Mouse (Mus musculus) embryonic fibroblast, embryonic 13.5 days (primary cell): ENCODE data around the gene Tns1. TPM values are rescaled to one million over a fixed set of nuclear protein-coding genes. Genes with fewer than 3 reads are reported as not detected.

Experiments
- H3K27ac ChIP-seq: 2 replicates; pipeline ENCODE4 v1.5.1; 2012; ENCODE audit warnings: low read length, control low read depth, inconsistent platforms; ENCODE audit not compliant: insufficient read depth
- H3K4me1 ChIP-seq: 2 replicates; pipeline ENCODE4 v1.6.1; 2011; ENCODE audit warnings: low read length; ENCODE audit not compliant: control insufficient read depth, insufficient read depth
- H3K4me3 ChIP-seq: 2 replicates; pipeline ENCODE4 v1.5.1; 2011; ENCODE audit warnings: mild to moderate bottlenecking, control low read depth, low read length; ENCODE audit not compliant: insufficient read depth
- CTCF ChIP-seq: IDR thresholded peaks from 2 replicates; pipeline ENCODE4 v1.5.1; 2011; ENCODE audit warnings: mild to moderate bottlenecking, control low read depth, low read length, moderate library complexity, borderline replicate concordance; ENCODE audit not compliant: insufficient read depth
- POLR2A ChIP-seq: IDR thresholded peaks from 2 replicates; pipeline ENCODE4 v1.6.1; 2011; ENCODE audit warnings: low read depth, mild to moderate bottlenecking, control low read depth, low read length, moderate library complexity
- polyA plus RNA-seq: library from polyadenylated mRNA; stranded (reverse); fragments of >200 nt; gene quantifications from 2 replicates; pipeline ENCODE4 v1.2.4, GENCODE M21; 2011; ENCODE audit warnings: low read depth; ENCODE audit not compliant: missing spikeins, insufficient read length

Gene Tns1
- polyA plus RNA-seq, 1 experiment: 122 TPM

DNA sequence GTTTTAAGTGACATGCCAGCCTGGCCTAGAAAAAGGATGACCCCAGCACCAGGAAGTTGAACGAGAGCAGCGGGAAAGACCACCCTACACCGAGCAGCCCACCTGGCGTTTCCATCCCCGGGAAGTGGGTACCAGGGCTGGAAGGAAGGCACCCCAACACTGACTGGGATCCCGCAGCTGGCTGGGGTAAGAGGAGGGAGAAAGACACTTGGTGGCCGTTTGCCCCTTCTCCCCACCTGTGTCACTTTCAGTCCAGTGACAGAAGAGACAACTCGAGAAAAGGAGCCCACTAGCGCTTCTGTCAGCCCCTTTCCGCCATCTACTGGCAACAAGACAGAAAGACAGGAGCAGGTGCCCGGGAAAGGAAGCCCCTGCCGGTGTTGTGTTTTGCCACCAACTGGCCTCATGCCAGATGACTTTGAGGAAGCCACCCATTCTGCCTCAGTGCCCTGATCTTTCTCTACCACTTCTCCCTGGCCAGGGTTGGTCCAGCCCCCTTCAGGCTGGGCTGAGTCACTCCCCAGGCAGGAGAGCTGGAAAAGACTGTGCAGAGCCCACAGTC lies 823 bp upstream of the Tns1 start, which contains the start of gene Rufy4:
Gene Rufy4, plus strand, starts transcription at position 551 of the 562 bp plus-strand sequence.
- Histone ChIP-seq H3K4me3 (peak within 1 kb of the TSS; percentile 42), H3K4me1 (no peaks in the 10 kb centered on the region), H3K27ac (no peak within 1 kb of the TSS)
- TF ChIP-seq CTCF: peak; percentile 44; the same call in 1 of the 2 replicates
- no peak for TF ChIP-seq POLR2A

DNA sequence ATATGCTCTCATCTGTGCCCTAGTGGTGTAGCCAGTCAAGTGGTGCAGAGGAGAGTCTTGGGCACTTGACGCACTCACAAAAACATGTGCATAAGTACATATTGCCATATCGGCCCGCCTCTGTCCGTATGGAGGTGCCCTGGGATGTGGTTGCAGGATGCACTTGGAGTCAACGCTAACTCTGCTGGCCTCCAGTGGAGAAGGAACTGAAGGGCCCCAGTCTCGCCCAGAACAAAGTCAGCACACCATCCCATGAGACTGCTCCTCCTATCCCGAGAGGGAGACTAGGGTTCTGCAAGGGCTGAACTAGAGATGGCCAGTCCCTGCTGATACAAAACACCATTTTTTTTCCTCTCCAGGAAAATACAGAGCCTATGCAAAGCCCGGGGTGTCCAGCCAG lies 1.0 kb downstream of the Tns1 start:
- no peak overlapping the region for H3K4me3 ChIP-seq
- H3K4me1 ChIP-seq: no peaks in the 10 kb centered on the region
- TF ChIP-seq CTCF (no peak), POLR2A (no peak)
- H3K27ac ChIP-seq: no peak overlapping the region

DNA sequence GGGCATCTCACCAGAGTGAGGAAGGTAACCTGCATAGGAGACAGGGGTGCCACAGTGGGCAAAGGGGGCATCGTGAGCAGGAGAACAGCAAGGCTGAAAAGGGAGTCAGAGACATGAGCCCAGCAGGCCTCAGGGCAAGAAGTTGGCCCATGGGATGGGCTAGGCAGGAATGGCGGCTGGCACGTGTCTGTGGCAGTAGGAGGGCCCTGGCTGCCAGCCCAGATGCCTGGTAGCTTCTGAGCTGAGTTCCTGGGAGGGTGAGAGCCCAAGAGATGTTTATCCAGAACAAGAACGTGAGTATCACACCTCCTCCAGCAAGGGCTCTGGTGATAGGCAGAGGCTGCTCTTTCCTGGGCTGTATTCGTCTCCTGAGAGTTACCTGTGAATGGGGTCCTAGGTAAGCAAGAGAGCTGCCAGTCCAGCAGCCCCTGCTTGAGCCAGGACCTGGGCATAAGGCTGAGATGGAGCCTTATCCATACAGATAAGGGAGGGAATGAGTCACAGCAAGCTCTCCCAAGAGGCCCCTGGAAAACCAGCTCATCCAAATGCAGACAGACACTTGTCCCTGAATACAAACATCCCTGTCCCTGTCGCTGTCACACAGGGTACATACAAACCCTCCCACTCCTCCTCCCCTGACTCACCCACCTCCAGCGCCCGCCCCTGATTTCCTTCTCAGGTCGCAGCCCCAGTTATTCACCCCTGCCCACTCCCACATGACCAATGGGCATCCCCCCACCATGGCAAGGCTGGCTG lies 2.2 kb downstream of the Tns1 start:
- TF ChIP-seq POLR2A (no peak), CTCF (no peak)

DNA sequence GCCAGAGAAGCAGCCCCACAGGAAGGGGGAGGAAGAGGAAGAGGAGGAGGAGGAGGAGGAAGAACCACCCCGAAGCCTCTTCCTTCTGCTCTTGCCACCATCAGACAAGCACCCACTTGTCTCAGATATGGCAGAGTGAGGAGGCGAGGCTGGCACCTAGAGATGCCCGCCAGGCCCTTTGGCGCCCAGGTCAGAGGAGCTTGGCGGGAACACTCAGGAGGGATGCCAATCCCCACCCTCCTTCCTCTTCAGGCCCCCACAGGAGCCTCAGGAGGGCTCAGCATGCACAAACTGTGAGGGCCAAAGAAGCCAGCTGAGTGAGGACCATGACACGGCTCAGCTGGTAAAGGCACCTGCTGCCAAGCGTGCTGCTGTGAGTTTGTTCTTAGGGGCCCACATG lies 3.1 kb downstream of the Tns1 start:
- Histone ChIP-seq H3K27ac (no peak overlapping the region), H3K4me3 (no peak overlapping the region), H3K4me1 (no peaks in the 10 kb centered on the region)
- TF ChIP-seq POLR2A (no peak), CTCF (no peak)

More for the DNA sequence above, 2.2 kb downstream of the Tns1 start:
- Histone ChIP-seq H3K27ac (no peak overlapping the region), H3K4me3 (no peak overlapping the region), H3K4me1 (no peaks in the 10 kb centered on the region)

GRCm38 (mm10) chr1:74119115-74119514 lies 5.1 kb downstream of the Tns1 start:
- TF ChIP-seq CTCF: no peak
- TF ChIP-seq POLR2A: no peak
- Histone ChIP-seq H3K27ac (no peak overlapping the region), H3K4me3 (no peak overlapping the region), H3K4me1 (no peaks in the 10 kb centered on the region)

DNA sequence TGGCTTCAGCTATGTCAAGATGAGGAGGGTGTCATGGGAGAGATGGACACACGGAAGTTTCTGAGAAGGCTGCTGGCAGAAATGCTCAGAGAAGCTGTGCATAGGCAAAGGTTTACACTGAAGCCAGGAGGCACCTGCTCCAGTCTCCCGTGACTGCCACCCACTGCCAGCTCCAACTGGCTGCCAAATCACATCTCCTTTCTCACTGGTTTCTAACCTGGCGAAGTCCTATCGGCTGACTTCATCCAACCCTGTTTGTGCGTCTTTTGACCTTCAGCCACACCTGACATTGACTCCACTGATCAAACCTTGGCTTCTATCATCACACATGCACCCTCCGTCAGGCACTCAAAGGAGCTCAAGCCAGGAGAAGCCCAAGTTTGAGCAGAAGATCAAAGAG lies 6.4 kb downstream of the Tns1 start:
- Histone ChIP-seq H3K4me3 (no peak overlapping the region), H3K4me1 (no peaks in the 10 kb centered on the region), H3K27ac (no peak overlapping the region)
- TF ChIP-seq CTCF: no peak
- no peak for TF ChIP-seq POLR2A

- no peak overlapping the region for H3K4me3 ChIP-seq
Measured at GRCm38 (mm10) chr1:74113071-74113470, 11.2 kb downstream of the Tns1 start.

GRCm38 (mm10) chr1:74111696-74112030 lies 12.6 kb downstream of the Tns1 start:
- TF ChIP-seq CTCF: no peak
- no peak overlapping the region for H3K27ac ChIP-seq
- H3K4me3 ChIP-seq: no peak overlapping the region
- H3K4me1 ChIP-seq: no peaks in the 10 kb centered on the region

More at GRCm38 (mm10) chr1:74113071-74113470, 11.2 kb downstream of the Tns1 start:
- TF ChIP-seq POLR2A: no peak
- no peak for TF ChIP-seq CTCF
- Histone ChIP-seq H3K4me1 (no peaks in the 10 kb centered on the region), H3K27ac (no peak overlapping the region)

DNA sequence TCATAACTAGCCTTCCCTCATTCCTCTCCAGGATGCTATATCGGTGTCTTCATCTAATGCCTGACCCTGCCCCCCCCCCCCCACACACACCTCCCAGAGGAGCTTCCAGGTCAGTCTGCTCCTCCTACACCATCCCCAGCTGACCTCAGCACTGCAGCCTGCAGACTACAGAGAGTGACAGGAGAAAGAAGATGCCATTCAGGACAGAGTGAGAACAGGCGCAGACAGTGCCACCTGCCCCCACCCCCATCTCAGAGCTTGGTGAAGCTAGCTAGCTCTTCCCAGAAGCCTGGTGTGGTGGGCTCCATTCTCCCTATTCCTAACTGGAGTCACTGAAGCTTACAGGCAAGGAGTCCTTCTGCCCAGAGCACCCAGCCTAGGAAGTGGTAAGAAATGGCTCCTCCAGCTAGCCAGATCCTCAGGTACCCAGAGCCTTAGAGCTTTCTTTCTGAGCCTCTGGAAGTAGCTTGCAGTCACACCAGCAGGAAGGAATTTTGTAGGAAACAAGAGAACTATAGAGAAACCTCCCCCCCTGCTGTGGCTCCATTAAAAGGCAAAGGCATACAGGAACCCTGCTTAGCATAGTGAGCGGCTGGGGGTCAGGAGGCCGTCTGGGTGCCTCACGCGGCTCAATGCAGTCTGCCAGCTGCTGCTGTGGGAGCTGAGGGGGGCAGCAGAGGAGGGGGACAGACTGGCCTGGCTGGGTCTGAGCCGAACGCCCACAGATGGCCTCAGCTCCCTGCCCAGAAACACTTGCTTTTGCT lies 13.1 kb downstream of the Tns1 start:
- Histone ChIP-seq H3K27ac (no peak overlapping the region), H3K4me3 (no peak overlapping the region), H3K4me1 (no peaks in the 10 kb centered on the region)
- TF ChIP-seq POLR2A (no peak), CTCF (no peak)

DNA sequence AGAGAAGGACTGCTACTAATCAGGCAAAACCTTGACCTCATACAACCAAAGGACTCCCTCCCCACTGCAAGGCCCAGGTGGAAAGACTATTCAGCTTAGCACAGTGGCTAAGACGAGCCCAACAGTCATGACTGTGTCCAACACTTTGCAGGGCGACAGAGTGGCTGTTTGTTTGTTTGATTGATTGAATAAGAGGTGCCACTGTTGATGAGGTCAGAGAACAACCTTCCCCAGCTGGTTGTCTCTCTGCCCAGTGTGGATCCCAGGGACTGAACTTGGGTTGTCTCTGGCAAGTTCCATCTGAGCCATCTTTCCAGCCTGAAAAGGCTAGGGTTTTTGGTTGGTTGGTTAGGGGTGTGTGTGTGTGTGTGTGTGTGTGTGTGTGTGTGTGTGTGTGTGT lies 14.6 kb downstream of the Tns1 start:
- no peak overlapping the region for H3K27ac ChIP-seq
- TF ChIP-seq CTCF: no peak
- TF ChIP-seq POLR2A: no peak
- H3K4me3 ChIP-seq: no peak overlapping the region
- no peaks in the 10 kb centered on the region for H3K4me1 ChIP-seq
